Mouse (Mus musculus): ENCODE data around the gene Slc24a4. TPM values are rescaled to one million over a fixed set of nuclear protein-coding genes. Genes with fewer than 3 reads are reported as not detected.

Gene Slc24a4
- polyA plus RNA-seq, 1 experiment: 3.4 TPM

GRCm38 (mm10) chr12:102251985-102252384 is 123.5 kb downstream of the Slc24a4 start:
- Histone ChIP-seq H3K4me3 (replicated peaks; ENCODE audit: insufficient read depth, low read depth, low read length) (no peak overlapping the region), H3K27ac (ENCODE audit: insufficient read depth, low read length) (no peak overlapping the region), H3K4me1 (ENCODE audit: control insufficient read depth, insufficient read depth, low read length) (no peaks in the 10 kb centered on the region; the same call in 1 of the 2 replicates), H3K27me3 (ENCODE audit: control insufficient read depth, insufficient read depth, low read length) (no peaks in the 10 kb centered on the region)
- TF ChIP-seq POLR2A (IDR thresholded peaks at IDR 0.05; ENCODE audit: borderline replicate concordance, insufficient read depth, low read length) (no peak), CTCF (IDR thresholded peaks at IDR 0.05; ENCODE audit: borderline replicate concordance, insufficient read depth, low read depth, low read length) (no peak)
- WGBS: 56% methylated on average over 3 of the region's 3 CpGs
- DNase-seq: no peak

GRCm38 (mm10) chr12:102252525-102252924 is 124.0 kb downstream of the Slc24a4 start:
- Histone ChIP-seq H3K4me3 (replicated peaks; ENCODE audit: insufficient read depth, low read depth, low read length) (no peak overlapping the region), H3K27ac (ENCODE audit: insufficient read depth, low read length) (no peak overlapping the region), H3K4me1 (ENCODE audit: control insufficient read depth, insufficient read depth, low read length) (no peaks in the 10 kb centered on the region; the same call in 1 of the 2 replicates), H3K27me3 (ENCODE audit: control insufficient read depth, insufficient read depth, low read length) (no peaks in the 10 kb centered on the region)
- DNase-seq: no peak
- 89% methylated on average over 1 of the region's 1 CpGs for WGBS
- TF ChIP-seq CTCF (IDR thresholded peaks at IDR 0.05; ENCODE audit: borderline replicate concordance, insufficient read depth, low read depth, low read length) (no peak), POLR2A (IDR thresholded peaks at IDR 0.05; ENCODE audit: borderline replicate concordance, insufficient read depth, low read length) (no peak)

GRCm38 (mm10) chr12:102255012-102255411 is 126.5 kb downstream of the Slc24a4 start:
- TF ChIP-seq POLR2A (IDR thresholded peaks at IDR 0.05; ENCODE audit: borderline replicate concordance, insufficient read depth, low read length) (no peak), CTCF (IDR thresholded peaks at IDR 0.05; ENCODE audit: borderline replicate concordance, insufficient read depth, low read depth, low read length) (no peak)
- no peaks in the 10 kb centered on the region for H3K27me3 ChIP-seq (ENCODE audit: control insufficient read depth, insufficient read depth, low read length)
- H3K4me1 ChIP-seq (ENCODE audit: control insufficient read depth, insufficient read depth, low read length): no peaks in the 10 kb centered on the region; the same call in 1 of the 2 replicates
- H3K4me3 ChIP-seq (replicated peaks; ENCODE audit: insufficient read depth, low read depth, low read length): no peak overlapping the region
- H3K27ac ChIP-seq (ENCODE audit: insufficient read depth, low read length): no peak overlapping the region
- no peak for DNase-seq

- no peaks in the 10 kb centered on the region for H3K4me1 ChIP-seq (ENCODE audit: control insufficient read depth, insufficient read depth, low read length)
- H3K27ac ChIP-seq (ENCODE audit: insufficient read depth, low read length): no peak overlapping the region
- H3K4me3 ChIP-seq (replicated peaks; ENCODE audit: insufficient read depth, low read depth, low read length): no peak overlapping the region
- no peak for DNase-seq
- TF ChIP-seq POLR2A (IDR thresholded peaks at IDR 0.05; ENCODE audit: borderline replicate concordance, insufficient read depth, low read length): no peak
- TF ChIP-seq CTCF (IDR thresholded peaks at IDR 0.05; ENCODE audit: borderline replicate concordance, insufficient read depth, low read depth, low read length): no peak
- WGBS: 69% methylated on average over 3 of the region's 3 CpGs
- no peaks in the 10 kb centered on the region for H3K27me3 ChIP-seq (ENCODE audit: control insufficient read depth, insufficient read depth, low read length)
Measured at GRCm38 (mm10) chr12:102258522-102259112, 130.1 kb downstream of the Slc24a4 start.

GRCm38 (mm10) chr12:102261933-102262396 is 133.4 kb downstream of the Slc24a4 start:
- DNase-seq: no peak
- H3K4me3 ChIP-seq (replicated peaks; ENCODE audit: insufficient read depth, low read depth, low read length): no peak overlapping the region
- H3K27ac ChIP-seq (ENCODE audit: insufficient read depth, low read length): no peak overlapping the region
- H3K4me1 ChIP-seq (ENCODE audit: control insufficient read depth, insufficient read depth, low read length): no peaks in the 10 kb centered on the region
- WGBS: 77% methylated on average over 8 of the region's 8 CpGs
- no peak for TF ChIP-seq POLR2A (IDR thresholded peaks at IDR 0.05; ENCODE audit: borderline replicate concordance, insufficient read depth, low read length)
- no peak for TF ChIP-seq CTCF (IDR thresholded peaks at IDR 0.05; ENCODE audit: borderline replicate concordance, insufficient read depth, low read depth, low read length)
- H3K27me3 ChIP-seq (ENCODE audit: control insufficient read depth, insufficient read depth, low read length): no peaks in the 10 kb centered on the region

- WGBS: 92% methylated on average over 2 of the region's 2 CpGs
- H3K27me3 ChIP-seq (ENCODE audit: control insufficient read depth, insufficient read depth, low read length): no peaks in the 10 kb centered on the region
- no peak for TF ChIP-seq CTCF (IDR thresholded peaks at IDR 0.05; ENCODE audit: borderline replicate concordance, insufficient read depth, low read depth, low read length)
- no peak for TF ChIP-seq POLR2A (IDR thresholded peaks at IDR 0.05; ENCODE audit: borderline replicate concordance, insufficient read depth, low read length)
- H3K4me1 ChIP-seq (ENCODE audit: control insufficient read depth, insufficient read depth, low read length): no peaks in the 10 kb centered on the region
- no peak overlapping the region for H3K4me3 ChIP-seq (replicated peaks; ENCODE audit: insufficient read depth, low read depth, low read length)
- DNase-seq: no peak
- H3K27ac ChIP-seq (ENCODE audit: insufficient read depth, low read length): no peak overlapping the region
Measured at GRCm38 (mm10) chr12:102262809-102263208, 134.3 kb downstream of the Slc24a4 start.

GRCm38 (mm10) chr12:102263249-102263648 is 134.7 kb downstream of the Slc24a4 start:
- H3K27ac ChIP-seq (ENCODE audit: insufficient read depth, low read length): no peak overlapping the region
- no peaks in the 10 kb centered on the region for H3K4me1 ChIP-seq (ENCODE audit: control insufficient read depth, insufficient read depth, low read length)
- no peaks in the 10 kb centered on the region for H3K27me3 ChIP-seq (ENCODE audit: control insufficient read depth, insufficient read depth, low read length)
- TF ChIP-seq CTCF (IDR thresholded peaks at IDR 0.05; ENCODE audit: borderline replicate concordance, insufficient read depth, low read depth, low read length): no peak
- TF ChIP-seq POLR2A (IDR thresholded peaks at IDR 0.05; ENCODE audit: borderline replicate concordance, insufficient read depth, low read length): no peak
- no peak for DNase-seq
- no peak overlapping the region for H3K4me3 ChIP-seq (replicated peaks; ENCODE audit: insufficient read depth, low read depth, low read length)

- Histone ChIP-seq H3K4me3 (replicated peaks; ENCODE audit: insufficient read depth, low read depth, low read length) (no peak overlapping the region), H3K27ac (ENCODE audit: insufficient read depth, low read length) (no peak overlapping the region), H3K27me3 (ENCODE audit: control insufficient read depth, insufficient read depth, low read length) (no peaks in the 10 kb centered on the region), H3K4me1 (ENCODE audit: control insufficient read depth, insufficient read depth, low read length) (no peaks in the 10 kb centered on the region)
- no peak for DNase-seq
- no peak for TF ChIP-seq POLR2A (IDR thresholded peaks at IDR 0.05; ENCODE audit: borderline replicate concordance, insufficient read depth, low read length)
- TF ChIP-seq CTCF (IDR thresholded peaks at IDR 0.05; ENCODE audit: borderline replicate concordance, insufficient read depth, low read depth, low read length): no peak
- 37% methylated on average over 8 of the region's 8 CpGs for WGBS
Measured at GRCm38 (mm10) chr12:102266433-102266832, 137.9 kb downstream of the Slc24a4 start.

Data from cerebellum, adult 2 months (tissue).